Mouse (Mus musculus): ENCODE data around the gene Proser1. TPM values are rescaled to one million over a fixed set of nuclear protein-coding genes. Genes with fewer than 3 reads are reported as not detected.
A peak's percentile ranks its signal among the peaks of the same experiment; 100 is the strongest.

Proser1 gene
- total and polyA plus RNA-seq, 3 experiments: 2.9 to 22.2 (median 3.9) TPM

DNA sequence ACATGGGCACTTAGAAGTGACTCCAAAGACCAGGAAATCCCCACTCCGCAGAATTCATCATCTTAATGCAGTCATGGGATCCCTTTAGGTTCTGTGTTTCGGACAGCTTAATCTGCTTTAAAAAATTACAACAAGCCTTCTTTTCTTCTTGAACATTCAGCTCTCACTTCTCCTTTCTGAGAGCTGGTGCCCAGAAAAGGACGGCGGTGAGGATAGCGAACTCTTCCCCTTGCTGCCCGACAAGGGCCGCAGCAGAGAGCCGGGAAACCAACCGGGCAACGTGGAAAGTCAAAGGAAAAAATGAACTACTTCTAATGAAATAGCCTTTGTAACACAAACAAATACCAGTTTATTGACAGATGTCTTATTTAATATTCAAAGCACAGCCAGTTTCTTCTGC lies 59.3 kb downstream of the Proser1 start (continued):
- TF ChIP-seq GABPA (IDR thresholded peaks at IDR 0.05; ENCODE audit: insufficient replicate concordance, low read depth, low read length): no peak
- no peak for TF ChIP-seq POLR2A (IDR thresholded peaks at IDR 0.05; ENCODE audit: low read depth, low read length)
- TF ChIP-seq IRF4 (IDR thresholded peaks at IDR 0.05; ENCODE audit: low read depth, low read length): peak; percentile 76
- no peak for TF ChIP-seq MYC (IDR thresholded peaks at IDR 0.05; ENCODE audit: low read depth, low read length)
- TF ChIP-seq ZNF384 (IDR thresholded peaks at IDR 0.05; ENCODE audit: low read depth, low read length): no peak
- TF ChIP-seq SMC3 (IDR thresholded peaks at IDR 0.05; ENCODE audit: low read depth, low read length): no peak
- TF ChIP-seq POLR2AphosphoS2 (IDR thresholded peaks at IDR 0.05; ENCODE audit: low read depth, low read length): no peak
- no peak for TF ChIP-seq NRF1 (IDR thresholded peaks at IDR 0.05; ENCODE audit: low read depth, low read length)
- no peak for TF ChIP-seq MXI1 (IDR thresholded peaks at IDR 0.05; ENCODE audit: low read depth, low read length)
- 0 out of 2 replicates have a peak, but pooled peaks have one; percentile 10 for TF ChIP-seq MEF2A (IDR thresholded peaks at IDR 0.05; ENCODE audit: borderline replicate concordance, low read depth, low read length)

GRCm38 (mm10) chr3:53525737-53526136 lies 62.3 kb downstream of the Proser1 start:
- peak overlapping the region in 1 of 3 experiments; percentile 9 for H3K4me3 ChIP-seq (replicated peaks in 1 of 3; ENCODE audit: low read depth in 2 of 3, low read length in 2 of 3, poor library complexity in 1 of 3)
- peak; percentile 54 for TF ChIP-seq ELF1 (IDR thresholded peaks at IDR 0.05; ENCODE audit: low read depth, low read length)
- peak; percentile 47 for TF ChIP-seq SMC3 (IDR thresholded peaks at IDR 0.05; ENCODE audit: low read depth, low read length)
- TF ChIP-seq ZKSCAN1 (IDR thresholded peaks at IDR 0.05; ENCODE audit: borderline replicate concordance, low read depth, low read length): no peak
- TF ChIP-seq CTCF (conservative IDR thresholded peaks at IDR 0.05 in 1 of 2, IDR thresholded peaks at IDR 0.05 in 1 of 2; ENCODE audit: low read depth in 2 of 2, low read length in 2 of 2): peak; percentile 8 to 67; a peak in 3 of 4 replicates
- no peak for TF ChIP-seq MAZ (IDR thresholded peaks at IDR 0.05; ENCODE audit: low read depth, low read length)
- no peak for TF ChIP-seq TBP (conservative IDR thresholded peaks at IDR 0.05; ENCODE audit: low read depth, low read length)
- TF ChIP-seq EP300 (IDR thresholded peaks at IDR 0.05; ENCODE audit: low read length): no peak
- peak; percentile 54; the same call in 1 of the 2 replicates for TF ChIP-seq MAX (IDR thresholded peaks at IDR 0.05; ENCODE audit: low read length)
- peak; percentile 63 for TF ChIP-seq RAD21 (IDR thresholded peaks at IDR 0.05; ENCODE audit: low read depth, low read length)
- TF ChIP-seq IRF4 (IDR thresholded peaks at IDR 0.05; ENCODE audit: low read depth, low read length): no peak
- peak overlapping the region; percentile 8; the same call in 1 of the 2 replicates for H3K4me2 ChIP-seq (ENCODE audit: insufficient read depth, low read depth, poor library complexity, severe bottlenecking)
- H3K36me3 ChIP-seq (replicated peaks in 1 of 2; ENCODE audit: control insufficient read depth in 1 of 2, insufficient read depth in 1 of 2, low read length in 1 of 2): no peaks in the 10 kb centered on the region
- peak; percentile 62 for DNase-seq (ENCODE audit: extremely low read depth)
- in situ Hi-C loops (cut with MboI; ENCODE audit: low pct_ligation_motif_present, low pct_unique_long_range_greater_than_20kb, low sequenced_read_pairs) (no loop called here), dilution Hi-C loops (cut with MboI; ENCODE audit: extremely low pct_ligation_motif_present, extremely low pct_unique_long_range_greater_than_20kb, low sequenced_read_pairs) (no loop called here)
- H3K27me3 ChIP-seq (replicated peaks): no peaks in the 10 kb centered on the region
- no peaks in the 10 kb centered on the region for H3K79me2 ChIP-seq (replicated peaks; ENCODE audit: control insufficient read depth, extremely low read depth, insufficient read depth, poor library complexity, severe bottlenecking)
- H3K27ac ChIP-seq (ENCODE audit: insufficient read depth, low read depth): no peak overlapping the region
- no peak overlapping the region for H3K9ac ChIP-seq (ENCODE audit: insufficient read depth, low read depth)
- no peaks in the 10 kb centered on the region for H3K9me3 ChIP-seq (replicated peaks; ENCODE audit: low read length)
- peaks cover 2 to 18% of the 10 kb centered on the region in 2 experiments; a peak in 2 of 4 replicates for H3K4me1 ChIP-seq (ENCODE audit: control insufficient read depth in 1 of 2, insufficient read depth in 2 of 2)

DNA sequence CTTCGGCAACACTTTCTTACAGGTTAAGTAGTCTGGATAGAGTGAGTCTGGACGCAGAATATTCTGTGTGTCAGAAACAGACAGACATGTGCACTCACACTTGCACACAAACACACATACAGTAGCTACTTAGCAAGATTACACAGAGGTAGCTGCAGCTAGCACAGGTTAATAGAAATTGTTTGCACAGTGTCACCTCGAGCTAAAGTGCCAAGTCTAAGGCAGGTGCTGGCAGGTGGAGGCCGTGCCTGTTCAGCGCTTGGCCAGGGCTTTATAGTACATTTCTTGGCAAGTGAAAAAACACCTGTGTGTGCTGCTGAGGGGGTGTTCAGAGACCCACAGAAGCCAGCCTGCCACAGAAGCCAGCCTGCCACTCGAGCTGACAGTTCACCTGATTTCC lies 66.8 kb downstream of the Proser1 start:
- H3K79me2 ChIP-seq (replicated peaks; ENCODE audit: control insufficient read depth, extremely low read depth, insufficient read depth, poor library complexity, severe bottlenecking): no peaks in the 10 kb centered on the region
- no peak overlapping the region for H3K4me2 ChIP-seq (ENCODE audit: insufficient read depth, low read depth, poor library complexity, severe bottlenecking)
- no peaks in the 10 kb centered on the region for H3K27me3 ChIP-seq (replicated peaks)

More for the DNA sequence above, 66.8 kb downstream of the Proser1 start:
- H3K9me3 ChIP-seq (replicated peaks; ENCODE audit: low read length): no peaks in the 10 kb centered on the region
- H3K4me1 ChIP-seq (ENCODE audit: control insufficient read depth in 1 of 2, insufficient read depth in 2 of 2): peaks cover 0 to 4% of the 10 kb centered on the region in 2 experiments; a peak in 2 of 4 replicates
- no peak overlapping the region for H3K27ac ChIP-seq (ENCODE audit: insufficient read depth, low read depth)
- dilution Hi-C loops (cut with MboI; ENCODE audit: extremely low pct_ligation_motif_present, extremely low pct_unique_long_range_greater_than_20kb, low sequenced_read_pairs) (no loop called here), in situ Hi-C loops (cut with MboI; ENCODE audit: low pct_ligation_motif_present, low pct_unique_long_range_greater_than_20kb, low sequenced_read_pairs) (no loop called here)
- DNase-seq (ENCODE audit: extremely low read depth): no peak
- H3K36me3 ChIP-seq (replicated peaks in 1 of 2; ENCODE audit: control insufficient read depth in 1 of 2, insufficient read depth in 1 of 2, low read length in 1 of 2): no peaks in the 10 kb centered on the region
- TF ChIP-seq USF1 (IDR thresholded peaks at IDR 0.05; ENCODE audit: low read depth, low read length): no peak
- no peak for TF ChIP-seq UBTF (IDR thresholded peaks at IDR 0.05; ENCODE audit: low read depth, low read length)
- no peak for TF ChIP-seq USF2 (conservative IDR thresholded peaks at IDR 0.05; ENCODE audit: low read depth, low read length)
- TF ChIP-seq SIN3A (IDR thresholded peaks at IDR 0.05; ENCODE audit: low read length): no peak
- H3K4me3 ChIP-seq (replicated peaks in 1 of 3; ENCODE audit: low read depth in 2 of 3, low read length in 2 of 3, poor library complexity in 1 of 3): no peak overlapping the region
- H3K9ac ChIP-seq (ENCODE audit: insufficient read depth, low read depth): no peak overlapping the region
